Mouse (Mus musculus) erythroid progenitor cell, adult 5-6 weeks (primary cell): ENCODE measurements around the gene Herc3. TPM values are rescaled to one million over a fixed set of nuclear protein-coding genes. Genes with fewer than 3 reads are reported as not detected.

ENCODE experiments used
- ATAC-seq: replicated peaks from 2 replicates; pipeline ENCODE4 v1.8.0; 2016; ENCODE audit warnings: moderate number of reproducible peaks, mild to moderate bottlenecking, moderate TSS enrichment, inconsistent platforms; ENCODE audit not compliant: poor library complexity, low FRiP score, severe bottlenecking
- total RNA-seq, 2 experiments: library from RNA; stranded (forward) in 1 of 2; stranded (reverse) in 1 of 2; fragments of 150-400 nt in 1 of 2; fragments of 186-747, 209-891 nt in 1 of 2; gene quantifications; 2 replicates each; pipeline versions ENCODE4 v1.2.3 to v1.2.4; 2015 to 2017; ENCODE audit warnings: low replicate concordance in 2 of 2

The Herc3 gene
- total RNA-seq, 2 experiments from 2014 or later, result 15.1 to 19.8 TPM

DNA sequence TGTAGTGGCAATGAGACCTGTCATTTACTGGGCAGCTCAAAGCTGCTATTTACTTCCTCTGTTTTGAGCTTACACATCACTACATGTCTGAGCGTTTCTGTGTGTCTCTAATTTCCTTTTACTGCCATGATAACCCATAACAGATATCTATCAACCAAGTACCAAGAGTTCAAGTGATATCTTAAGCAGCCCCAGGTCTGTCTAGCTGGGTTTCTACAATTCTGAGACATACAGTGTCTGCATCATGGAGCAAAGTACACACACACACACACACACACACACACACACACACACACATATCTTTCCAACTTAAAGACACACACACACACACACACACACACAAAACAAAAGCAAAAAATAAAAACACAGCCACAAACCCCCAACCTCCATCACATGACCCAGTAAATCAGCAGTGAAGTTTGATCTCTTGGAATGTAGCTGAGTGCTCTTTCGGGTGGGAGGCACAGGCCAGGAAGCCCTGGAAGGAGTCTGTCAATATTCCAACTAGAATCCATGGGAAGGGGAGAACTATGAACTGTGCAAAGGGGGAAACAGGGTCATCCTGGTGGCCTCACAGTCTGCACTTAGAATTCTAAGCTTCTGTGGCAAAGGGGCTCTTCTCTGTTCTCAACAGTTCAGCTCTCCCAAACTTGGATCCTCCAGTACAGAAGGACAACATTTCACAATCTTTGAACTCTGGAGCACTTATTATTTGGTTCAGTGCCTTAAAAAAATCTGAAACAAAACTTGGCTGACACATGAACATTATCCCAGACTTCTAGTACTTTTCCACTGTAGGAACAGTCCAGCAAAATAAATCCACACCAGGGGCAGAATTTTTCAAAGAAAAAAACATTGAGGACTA is 120.1 kb downstream of the Herc3 start:
- no peak for ATAC-seq

DNA sequence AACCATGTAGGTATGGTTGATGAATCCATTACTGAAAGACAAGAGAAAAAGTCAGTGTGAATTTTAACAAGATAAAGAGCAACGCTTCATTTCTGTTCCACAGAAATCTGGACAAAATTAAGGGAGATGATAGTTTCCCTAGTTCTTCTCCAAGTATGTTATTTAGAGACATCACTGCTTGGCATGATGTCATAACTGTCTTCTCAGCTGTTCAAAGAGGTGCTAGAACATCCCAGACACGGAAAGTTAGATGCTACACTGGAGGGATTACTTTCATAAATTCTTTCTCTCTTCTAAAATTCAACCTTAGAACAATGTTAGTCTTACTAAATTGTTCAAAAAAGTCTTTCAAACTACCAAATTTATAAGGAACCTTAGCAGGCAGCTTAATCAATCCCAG is 129.3 kb downstream of the Herc3 start:
- no peak for ATAC-seq

DNA sequence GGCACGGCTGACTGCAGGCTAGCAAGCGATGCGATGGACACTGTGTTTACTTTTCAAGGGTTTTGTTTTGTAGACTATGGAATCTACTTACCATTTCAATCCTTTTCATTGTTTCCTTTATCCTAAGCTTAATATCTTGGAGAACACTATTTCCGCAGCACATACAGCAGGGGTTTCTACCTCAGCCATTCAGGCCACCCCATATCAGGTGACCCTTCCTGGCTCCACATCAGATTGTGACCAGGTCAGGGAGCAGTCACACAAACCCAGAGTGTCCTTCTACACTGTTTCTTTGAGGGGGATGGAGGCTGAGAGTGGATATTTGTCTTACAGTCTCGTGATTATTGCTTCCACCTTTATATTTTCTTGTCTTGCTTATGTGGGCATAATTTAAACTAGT is 131.4 kb downstream of the Herc3 start:
- ATAC-seq, result no peak

DNA sequence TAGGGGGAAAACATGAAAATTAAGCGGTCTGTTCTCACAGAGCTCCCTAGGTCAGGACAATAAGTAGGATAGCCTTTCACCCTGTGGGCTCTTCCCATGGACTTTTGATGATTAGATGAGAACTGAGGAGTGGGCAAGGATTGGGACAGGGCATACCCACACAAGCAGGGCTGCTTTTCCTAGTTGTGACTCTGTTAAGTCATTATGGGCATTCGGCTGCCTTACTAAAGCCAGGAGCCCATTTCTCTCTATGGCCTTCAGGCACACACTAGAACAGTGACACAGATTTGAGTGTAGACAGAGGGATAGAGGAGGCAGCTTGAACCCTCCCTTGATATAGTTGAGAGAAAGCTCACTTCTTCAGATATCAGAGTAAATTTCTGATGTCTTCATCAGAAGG is 132.8 kb downstream of the Herc3 start:
- ATAC-seq, result no peak

DNA sequence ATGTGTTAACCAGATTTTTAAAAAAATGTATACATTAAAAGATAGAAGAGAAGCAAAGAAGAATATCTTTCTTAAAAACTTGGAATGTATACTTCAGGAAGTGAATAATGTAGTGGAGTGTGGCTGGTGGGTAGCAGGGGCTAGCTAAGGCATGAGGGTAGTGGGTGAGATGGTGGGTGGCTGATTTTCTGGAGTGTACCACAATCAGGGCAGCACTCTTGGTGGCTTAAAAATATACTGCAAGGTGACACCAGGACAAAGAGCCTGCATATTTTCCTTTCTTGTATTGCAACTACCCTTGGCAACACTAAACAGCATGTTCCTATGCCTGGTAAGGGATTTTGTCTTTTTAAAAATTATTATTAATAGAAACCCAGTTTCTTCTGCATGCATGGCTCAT is 133.3 kb downstream of the Herc3 start:
- no peak for ATAC-seq

DNA sequence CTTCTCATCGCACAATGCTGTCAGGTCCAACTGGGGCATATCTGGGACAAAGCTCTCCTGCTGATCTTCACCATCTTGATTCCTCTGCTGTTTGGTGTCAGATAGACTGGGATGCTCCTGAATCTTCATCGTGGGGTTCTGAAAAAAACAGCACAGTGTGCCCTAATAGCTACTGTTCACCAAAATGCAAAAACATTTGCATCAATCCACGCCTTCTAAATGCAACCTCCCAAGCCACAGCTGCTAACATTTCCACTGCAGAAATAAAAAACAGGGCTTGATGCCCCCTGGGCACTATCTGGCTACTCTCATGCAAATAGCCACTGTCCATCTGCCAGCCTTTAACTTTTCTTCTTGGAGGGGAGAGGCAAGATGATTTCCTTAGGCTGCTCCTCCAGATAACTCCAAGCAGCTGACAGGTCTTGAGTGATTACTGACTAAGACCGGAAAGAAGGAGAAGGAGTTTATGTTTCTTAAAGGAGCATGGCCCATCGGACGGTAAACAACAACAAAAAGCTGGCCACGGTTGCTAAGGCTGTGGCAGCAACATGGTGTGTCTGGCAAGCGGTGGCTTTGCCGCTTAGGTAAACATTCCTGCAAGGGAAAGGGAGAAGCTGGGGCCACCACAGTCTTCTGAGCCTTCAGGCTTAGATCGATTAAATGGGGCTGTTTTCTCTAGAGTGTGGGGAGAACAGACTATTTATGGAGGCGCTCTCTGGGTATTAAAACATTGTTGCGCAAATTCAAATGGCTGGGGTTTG is 134.0 kb downstream of the Herc3 start:
- no peak for ATAC-seq

DNA sequence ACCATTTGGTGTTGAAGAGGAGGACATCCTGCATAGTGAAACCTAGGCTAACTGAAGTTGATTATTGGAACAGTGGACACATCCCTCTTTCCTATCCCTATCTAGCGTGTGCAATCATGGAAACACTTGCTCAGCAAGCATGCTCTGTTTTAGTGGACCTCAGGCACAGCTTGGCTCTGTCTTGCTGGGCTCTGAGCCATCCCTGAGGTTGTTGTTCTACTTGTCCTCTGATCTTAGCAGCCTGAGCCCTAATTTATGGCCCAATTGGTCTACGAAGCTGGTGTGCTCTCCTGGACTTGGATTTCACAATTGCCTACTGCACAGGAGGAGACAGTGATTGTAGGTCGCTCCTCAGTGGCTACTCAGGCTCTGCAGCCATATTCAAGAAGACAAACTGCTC is 137.0 kb downstream of the Herc3 start:
- ATAC-seq, result no peak

Other genes with a start within 250 kb of the Herc3 start
- 226 and 296 TPM in 2 replicates for gene Abcg2, start 246.9 kb upstream of the Herc3 start, total RNA-seq (2015; ENCODE audit: low replicate concordance)
- gene Abcg2, start 246.9 kb upstream of the Herc3 start, total RNA-seq (2017; ENCODE audit: low replicate concordance), result 601 and 799 TPM in 2 replicates
- gene Nap1l5, start 75.6 kb downstream of the Herc3 start, total RNA-seq (2015; ENCODE audit: low replicate concordance), result not detected in 2 replicates
- gene Nap1l5, start 75.6 kb downstream of the Herc3 start, total RNA-seq (2017; ENCODE audit: low replicate concordance), result not detected in 2 replicates
- gene Fam13a, start 193.1 kb downstream of the Herc3 start, total RNA-seq (2015; ENCODE audit: low replicate concordance), result 2.1 TPM in 1 of 2 replicates, not detected in the other
- gene Fam13a, start 193.1 kb downstream of the Herc3 start, total RNA-seq (2017; ENCODE audit: low replicate concordance), result not detected in 2 replicates